Mouse (Mus musculus): Measurements from ENCODE around the gene Sat1.

GRCm38 (mm10) chrX:155208671-155209070 is 7.6 kb downstream of the Sat1 start:
- TF ChIP-seq POLR2A (IDR thresholded peaks at IDR 0.05; ENCODE audit: control insufficient read depth, low read depth, low read length) (no peak), CTCF (IDR thresholded peaks at IDR 0.05; ENCODE audit: control insufficient read depth, insufficient read depth, insufficient replicate concordance, low read depth, low read length) (no peak)
